Mouse (Mus musculus) adrenal gland, postnatal 0 days (tissue): ENCODE results near the gene Chrna3. TPM values are rescaled to one million over a fixed set of nuclear protein-coding genes. Genes with fewer than 3 reads are reported as not detected.

Source experiments
- polyA plus RNA-seq: library from polyadenylated mRNA; unstranded; fragments of >200 nt; fragmentation: Nextera tagmentation; extraction: Ambion mirVana; gene quantifications from 2 replicates; pipeline ENCODE4 v1.2.1, GENCODE M21; 2015

Gene Chrna3
- polyA plus RNA-seq, result 14.0 and 30.8 TPM in 2 replicates

DNA sequence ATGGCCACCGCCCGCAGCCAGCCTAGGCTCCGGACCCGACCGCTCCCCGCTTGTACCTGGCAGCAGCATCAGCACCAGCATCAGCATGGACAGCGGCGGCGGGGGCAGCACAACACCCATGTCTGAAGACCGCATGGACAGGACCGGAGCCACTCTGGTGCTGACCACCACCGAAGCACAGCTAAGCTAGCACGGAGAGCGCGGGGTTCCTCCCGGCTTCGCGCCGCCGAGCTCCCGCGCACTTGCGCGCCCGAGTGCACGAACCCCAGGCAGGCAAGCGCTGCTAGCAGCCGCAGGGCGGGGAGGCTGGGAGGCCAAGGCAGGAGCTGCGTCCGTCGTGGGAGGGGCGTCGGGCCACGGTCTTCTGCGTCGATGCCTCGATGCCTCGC is at the start of gene Chrna3:
Gene Chrna3, minus strand, starts transcription at position 288 of the 389 bp plus-strand sequence.

DNA sequence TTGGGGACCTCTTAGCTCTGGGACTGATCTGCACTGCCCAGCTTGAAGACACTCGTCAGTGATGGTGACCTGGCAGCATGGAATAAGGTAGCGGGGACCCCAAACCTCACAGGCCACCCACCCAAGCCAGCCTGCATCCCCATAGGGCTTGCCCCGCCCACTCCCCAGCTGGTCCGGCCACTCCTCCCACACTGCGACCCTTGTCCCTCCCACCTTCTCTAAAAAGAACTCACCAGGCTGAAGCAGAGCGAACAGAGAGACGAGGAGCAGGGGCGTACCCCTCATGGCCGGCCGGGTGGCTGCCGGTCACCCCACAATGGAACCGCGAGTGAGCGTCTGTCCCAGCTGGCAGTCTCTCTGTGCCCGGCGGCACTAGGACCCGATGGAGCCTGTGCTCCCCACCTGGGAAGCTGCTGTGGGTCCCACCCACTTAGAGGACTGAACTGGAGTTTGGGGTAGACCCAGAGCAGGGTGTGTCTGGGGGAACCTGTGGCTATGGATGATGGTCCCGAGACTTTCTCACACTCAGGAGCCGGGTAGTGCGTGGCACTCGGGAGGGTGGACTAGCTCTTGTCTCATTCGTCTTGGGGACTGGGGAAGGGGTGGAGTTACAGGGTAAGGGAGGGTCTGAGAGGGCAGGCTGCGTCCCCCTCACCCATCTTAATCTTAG is 22.0 kb upstream of the Chrna3 start, which contains the start of gene Chrnb4:
Gene Chrnb4, minus strand, starts transcription at position 569 of the 670 bp plus-strand sequence.

GRCm38 (mm10) chr9:54980674-54981073 is 45.7 kb downstream of the Chrna3 start, which contains the start of gene Chrna5:
Gene Chrna5, plus strand, starts transcription at chr9:54980880.

Other genes starting within 250 kb of the Chrna3 start
- gene Ireb2, start 162.8 kb downstream of the Chrna3 start, polyA plus RNA-seq, result 16.0 and 18.0 TPM in 2 replicates
- gene Hykk, start 109.3 kb downstream of the Chrna3 start, polyA plus RNA-seq, result 2.0 and 2.2 TPM in 2 replicates
- 334 and 356 TPM in 2 replicates for gene Psma4, start 75.8 kb downstream of the Chrna3 start, polyA plus RNA-seq
- gene AY074887, start 75.6 kb downstream of the Chrna3 start, polyA plus RNA-seq, result 0.79 and 1.4 TPM in 2 replicates
- 2.6 and 9.2 TPM in 2 replicates for gene Chrna5, start 45.7 kb downstream of the Chrna3 start, polyA plus RNA-seq
- 5.4 and 15.8 TPM in 2 replicates for gene Chrnb4, start 22.2 kb upstream of the Chrna3 start, polyA plus RNA-seq
- gene Ube2q2, start 122.3 kb upstream of the Chrna3 start, polyA plus RNA-seq, result 22.0 and 27.9 TPM in 2 replicates
- 28.9 and 37.8 TPM in 2 replicates for gene Fbxo22, start 182.4 kb upstream of the Chrna3 start, polyA plus RNA-seq